Mouse (Mus musculus): ENCODE measurements around the gene Ccdc36. TPM values are rescaled to one million over a fixed set of nuclear protein-coding genes. Genes with fewer than 3 reads are reported as not detected.

Gene Ccdc36
- polyA plus RNA-seq, 1 experiment from 2014 or later = 0.82 TPM

DNA sequence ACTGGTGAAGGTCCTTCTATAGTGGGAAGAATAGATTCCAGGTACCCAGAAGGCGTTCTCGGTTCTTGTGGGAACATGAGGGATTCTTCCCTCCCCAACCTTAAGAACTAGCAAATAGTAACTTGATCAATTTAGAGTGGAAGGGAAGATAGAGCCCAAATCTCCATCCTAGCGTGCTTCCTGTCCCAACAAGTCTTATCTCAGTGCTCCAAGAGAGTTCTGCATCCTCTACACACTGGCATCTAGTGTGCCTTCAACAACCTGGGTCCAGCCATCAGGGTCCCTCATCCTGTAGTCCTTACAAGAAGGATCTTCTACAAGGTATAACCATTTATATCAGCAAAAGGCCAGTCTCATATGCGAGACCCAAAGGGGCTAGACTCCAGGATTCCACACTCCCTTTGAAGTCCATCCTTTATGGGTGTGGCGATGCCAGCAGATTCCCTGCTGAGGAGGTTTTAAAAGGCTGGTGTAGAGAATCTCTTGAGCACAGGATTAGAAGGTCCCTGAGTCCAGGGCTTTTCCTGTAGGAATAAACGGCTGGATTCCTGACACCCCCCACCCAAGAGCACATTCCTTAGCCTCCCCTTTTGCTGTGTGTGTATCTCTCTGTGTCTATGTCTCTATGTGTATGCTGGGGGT, 23.4 kb upstream of the Ccdc36 start:
- H3K36me3 ChIP-seq (ENCODE audit: control insufficient read depth, insufficient read depth, low read length) = peaks cover 4% of the 10 kb centered on the region; the same call in 1 of the 2 replicates
- peaks cover 47% of the 10 kb centered on the region for H3K4me1 ChIP-seq (replicated peaks; ENCODE audit: control insufficient read depth, insufficient read depth, low read length)
- H3K27ac ChIP-seq (ENCODE audit: low read depth, low read length) = peak overlapping the region; percentile 90
- 47% methylated on average over 6 of the region's 6 CpGs for WGBS
- H3K9me3 ChIP-seq (ENCODE audit: control insufficient read depth, low read length) = no peaks in the 10 kb centered on the region
- H3K4me2 ChIP-seq = peak overlapping the region; percentile 98
- H3K4me3 ChIP-seq (ENCODE audit: low read depth, low read length) = peak overlapping the region; percentile 65
- DNase-seq (ENCODE audit: low spot score) (no peak), ATAC-seq (replicated peaks; ENCODE audit: low FRiP score) (no peak; the same call in 1 of the 2 replicates)
- H3K9ac ChIP-seq (ENCODE audit: low read depth, low read length) = peak overlapping the region; percentile 70
- H3K27me3 ChIP-seq (replicated peaks; ENCODE audit: control insufficient read depth, insufficient read depth, low read length) = no peaks in the 10 kb centered on the region

DNA sequence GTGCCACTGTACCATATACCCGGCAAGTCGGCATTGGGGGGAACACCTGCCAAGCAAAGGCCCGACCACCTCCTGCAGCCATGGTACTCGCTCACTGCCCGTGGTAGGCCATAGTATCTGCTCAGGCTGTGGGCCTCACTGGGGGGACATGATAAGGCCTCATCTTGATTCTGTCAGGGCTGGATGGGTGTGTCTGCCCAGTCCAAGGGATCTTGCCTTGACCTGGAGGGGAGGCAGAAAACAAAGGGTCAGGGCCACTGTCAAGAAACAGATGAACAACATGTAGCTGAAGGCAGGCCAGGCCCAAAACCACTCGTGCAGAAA, 22.8 kb upstream of the Ccdc36 start:
- H3K27ac ChIP-seq (ENCODE audit: low read depth, low read length) = peak overlapping the region; percentile 90
- WGBS = 47% methylated on average over 6 of the region's 6 CpGs
- H3K9me3 ChIP-seq (ENCODE audit: control insufficient read depth, low read length) = no peaks in the 10 kb centered on the region
- H3K4me3 ChIP-seq (ENCODE audit: low read depth, low read length) = peak overlapping the region; percentile 65
- H3K27me3 ChIP-seq (replicated peaks; ENCODE audit: control insufficient read depth, insufficient read depth, low read length) = no peaks in the 10 kb centered on the region
- H3K36me3 ChIP-seq (ENCODE audit: control insufficient read depth, insufficient read depth, low read length) = peaks cover 4% of the 10 kb centered on the region; the same call in 1 of the 2 replicates
- H3K9ac ChIP-seq (ENCODE audit: low read depth, low read length) = peak overlapping the region; percentile 70
- ATAC-seq (replicated peaks; ENCODE audit: low FRiP score) (peak; percentile 66), DNase-seq (ENCODE audit: low spot score) (peak; percentile 45)
- peaks cover 46% of the 10 kb centered on the region for H3K4me1 ChIP-seq (replicated peaks; ENCODE audit: control insufficient read depth, insufficient read depth, low read length)
- peak overlapping the region; percentile 98 for H3K4me2 ChIP-seq

DNA sequence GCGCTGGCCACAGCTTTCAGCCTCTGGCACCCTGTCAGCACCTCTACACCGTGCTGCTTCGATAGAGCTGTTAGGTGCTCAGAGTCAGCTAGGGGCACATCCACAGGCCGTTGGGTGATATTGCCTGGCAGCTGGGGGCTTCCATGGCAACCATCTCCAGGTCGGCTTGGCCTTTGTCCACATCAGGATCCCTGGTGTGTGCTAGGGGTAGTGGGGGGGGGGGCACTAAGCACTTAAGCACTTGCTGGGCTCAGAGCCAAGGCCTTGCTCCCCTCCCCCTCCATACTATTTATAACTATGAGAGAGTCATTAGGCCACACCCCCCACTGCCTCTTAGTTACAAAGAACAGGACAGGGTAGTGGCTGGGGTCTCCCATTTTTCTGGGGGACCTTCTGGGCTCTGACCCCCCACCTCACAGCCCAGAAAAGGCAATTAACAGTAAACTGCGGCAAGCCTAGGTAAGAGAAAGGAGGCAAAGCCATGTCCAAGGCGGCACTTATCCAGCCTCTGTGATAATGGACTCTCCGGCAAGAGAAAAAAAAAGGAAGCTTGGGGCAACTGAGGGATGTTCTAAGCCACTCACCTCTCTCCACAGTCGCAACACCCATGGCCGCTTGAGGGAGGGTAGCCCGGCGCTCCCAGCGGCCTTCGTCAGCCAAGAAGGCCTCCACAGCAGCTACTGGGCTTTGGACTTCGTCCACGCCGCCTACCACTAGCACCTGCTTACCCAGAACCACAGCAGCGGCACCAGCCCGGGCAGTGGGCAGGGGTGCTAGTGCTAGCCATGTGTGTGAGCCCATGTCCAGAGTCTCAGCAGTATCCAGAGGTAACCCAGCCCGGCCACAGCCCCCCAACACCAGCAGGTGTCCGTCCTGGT, 22.2 kb upstream of the Ccdc36 start:
- Histone ChIP-seq H3K9ac (ENCODE audit: low read depth, low read length) (peak overlapping the region; percentile 70), H3K9me3 (ENCODE audit: control insufficient read depth, low read length) (no peaks in the 10 kb centered on the region), H3K27ac (ENCODE audit: low read depth, low read length) (peak overlapping the region; percentile 90), H3K36me3 (ENCODE audit: control insufficient read depth, insufficient read depth, low read length) (peaks cover 4% of the 10 kb centered on the region; the same call in 1 of the 2 replicates), H3K4me2 (peak overlapping the region; percentile 98), H3K27me3 (replicated peaks; ENCODE audit: control insufficient read depth, insufficient read depth, low read length) (no peaks in the 10 kb centered on the region), H3K4me1 (replicated peaks; ENCODE audit: control insufficient read depth, insufficient read depth, low read length) (peaks cover 41% of the 10 kb centered on the region), H3K4me3 (ENCODE audit: low read depth, low read length) (peak overlapping the region; percentile 65)
- ATAC-seq (replicated peaks; ENCODE audit: low FRiP score) = peak; percentile 6; the same call in 1 of the 2 replicates
- WGBS = 63% methylated on average over 21 of the region's 21 CpGs
- no peak for DNase-seq (ENCODE audit: low spot score)

DNA sequence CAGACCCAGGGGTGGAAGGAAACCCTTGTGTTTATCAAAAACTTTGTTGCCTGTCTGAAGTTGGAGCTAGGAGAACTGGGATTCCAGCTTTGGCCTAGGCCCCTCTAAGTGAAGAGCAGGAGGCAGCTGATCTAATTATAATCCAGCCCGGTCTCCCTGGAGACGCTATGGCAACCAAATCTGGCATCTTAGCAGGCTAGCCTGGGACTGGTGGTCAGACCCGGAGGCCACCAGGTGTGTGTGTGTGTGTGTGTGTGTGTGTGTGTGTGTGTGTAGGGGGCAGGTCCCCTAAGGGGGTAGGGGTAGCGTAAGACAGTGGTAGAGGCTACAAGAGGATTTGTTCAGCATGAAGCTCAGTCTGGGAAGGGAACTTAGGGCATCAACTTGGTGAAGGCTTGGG, 21.6 kb upstream of the Ccdc36 start:
- H3K9ac ChIP-seq (ENCODE audit: low read depth, low read length) = peak overlapping the region; percentile 70
- peaks cover 4% of the 10 kb centered on the region; the same call in 1 of the 2 replicates for H3K36me3 ChIP-seq (ENCODE audit: control insufficient read depth, insufficient read depth, low read length)
- H3K9me3 ChIP-seq (ENCODE audit: control insufficient read depth, low read length) = no peaks in the 10 kb centered on the region
- H3K4me3 ChIP-seq (ENCODE audit: low read depth, low read length) = peak overlapping the region; percentile 65
- ATAC-seq (replicated peaks; ENCODE audit: low FRiP score) (no peak), DNase-seq (ENCODE audit: low spot score) (no peak)
- no peaks in the 10 kb centered on the region for H3K27me3 ChIP-seq (replicated peaks; ENCODE audit: control insufficient read depth, insufficient read depth, low read length)
- 70% methylated on average over 4 of the region's 4 CpGs for WGBS
- H3K4me1 ChIP-seq (replicated peaks; ENCODE audit: control insufficient read depth, insufficient read depth, low read length) = peaks cover 41% of the 10 kb centered on the region
- H3K4me2 ChIP-seq = peak overlapping the region; percentile 98
- peak overlapping the region; percentile 13; the same call in 1 of the 2 replicates for H3K27ac ChIP-seq (ENCODE audit: low read depth, low read length)

DNA sequence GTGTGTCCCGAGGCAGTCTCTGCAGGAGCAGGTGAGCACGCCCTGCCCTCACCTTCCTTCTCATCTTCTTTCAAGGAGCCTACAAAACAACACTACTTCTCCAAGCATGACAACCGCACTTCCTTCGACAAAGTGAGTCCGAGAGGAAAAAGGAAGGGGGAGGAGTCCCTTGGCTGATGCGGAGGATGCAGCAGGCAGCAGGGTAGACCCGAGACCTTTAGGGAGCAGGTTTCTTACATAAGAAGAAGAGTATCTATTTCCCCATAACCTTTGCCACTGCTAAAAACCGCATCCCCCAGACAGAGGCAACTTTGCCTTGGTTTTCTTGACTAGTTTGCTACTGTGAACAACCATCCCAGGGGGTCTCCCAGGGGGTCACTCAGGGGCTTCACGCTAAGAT, 16.8 kb upstream of the Ccdc36 start:
- Histone ChIP-seq H3K27me3 (replicated peaks; ENCODE audit: control insufficient read depth, insufficient read depth, low read length) (no peaks in the 10 kb centered on the region), H3K9me3 (ENCODE audit: control insufficient read depth, low read length) (no peaks in the 10 kb centered on the region), H3K4me2 (no peak overlapping the region), H3K4me3 (ENCODE audit: low read depth, low read length) (no peak overlapping the region), H3K27ac (ENCODE audit: low read depth, low read length) (no peak overlapping the region), H3K9ac (ENCODE audit: low read depth, low read length) (no peak overlapping the region), H3K4me1 (replicated peaks; ENCODE audit: control insufficient read depth, insufficient read depth, low read length) (peaks cover 8% of the 10 kb centered on the region), H3K36me3 (ENCODE audit: control insufficient read depth, insufficient read depth, low read length) (peaks cover 4% of the 10 kb centered on the region; the same call in 1 of the 2 replicates)
- ATAC-seq (replicated peaks; ENCODE audit: low FRiP score) = no peak
- DNase-seq (ENCODE audit: low spot score) = no peak
- 50% methylated on average over 9 of the region's 9 CpGs for WGBS

DNA sequence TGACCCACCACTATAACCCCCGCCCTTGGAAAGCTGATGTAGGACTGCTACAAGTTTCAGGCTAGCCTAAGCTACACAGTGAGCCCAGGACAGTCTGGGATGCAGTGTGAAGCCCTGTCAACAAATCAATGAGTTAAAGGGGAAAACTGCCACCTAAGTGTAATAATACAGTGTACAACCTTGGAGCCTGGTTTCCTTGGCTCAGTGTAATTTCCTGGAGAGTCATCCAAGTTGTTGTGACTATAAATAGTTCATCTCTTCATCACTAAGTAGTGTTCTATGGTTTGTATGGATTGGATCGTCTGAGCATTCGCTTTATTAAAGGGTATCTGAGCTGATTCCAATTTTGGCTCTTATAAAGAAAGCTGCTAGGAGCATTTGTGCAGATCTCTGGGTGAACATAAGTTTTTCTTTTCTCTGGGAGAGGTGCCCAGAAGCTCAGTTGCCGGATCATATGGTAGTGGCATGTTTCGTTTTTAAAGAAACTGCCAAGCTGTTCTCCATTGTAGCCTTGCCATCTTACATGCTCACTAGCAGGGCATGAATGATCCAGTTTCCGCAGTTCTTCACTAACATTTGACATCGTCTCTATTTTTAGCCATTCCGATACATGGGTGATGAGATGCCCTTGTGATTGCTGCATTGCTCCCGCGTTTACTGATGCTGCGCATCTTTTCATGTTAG, 13.1 kb upstream of the Ccdc36 start:
- H3K4me2 ChIP-seq = no peak overlapping the region
- H3K9ac ChIP-seq (ENCODE audit: low read depth, low read length) = no peak overlapping the region
- 88% methylated on average over 11 of the region's 11 CpGs for WGBS
- ATAC-seq (replicated peaks; ENCODE audit: low FRiP score) = no peak
- H3K27ac ChIP-seq (ENCODE audit: low read depth, low read length) = no peak overlapping the region
- no peaks in the 10 kb centered on the region for H3K36me3 ChIP-seq (ENCODE audit: control insufficient read depth, insufficient read depth, low read length)
- no peak overlapping the region for H3K4me3 ChIP-seq (ENCODE audit: low read depth, low read length)
- no peak for DNase-seq (ENCODE audit: low spot score)
- H3K4me1 ChIP-seq (replicated peaks; ENCODE audit: control insufficient read depth, insufficient read depth, low read length) = no peaks in the 10 kb centered on the region; the same call in 1 of the 2 replicates
- no peaks in the 10 kb centered on the region for H3K9me3 ChIP-seq (ENCODE audit: control insufficient read depth, low read length)
- no peaks in the 10 kb centered on the region for H3K27me3 ChIP-seq (replicated peaks; ENCODE audit: control insufficient read depth, insufficient read depth, low read length)

DNA sequence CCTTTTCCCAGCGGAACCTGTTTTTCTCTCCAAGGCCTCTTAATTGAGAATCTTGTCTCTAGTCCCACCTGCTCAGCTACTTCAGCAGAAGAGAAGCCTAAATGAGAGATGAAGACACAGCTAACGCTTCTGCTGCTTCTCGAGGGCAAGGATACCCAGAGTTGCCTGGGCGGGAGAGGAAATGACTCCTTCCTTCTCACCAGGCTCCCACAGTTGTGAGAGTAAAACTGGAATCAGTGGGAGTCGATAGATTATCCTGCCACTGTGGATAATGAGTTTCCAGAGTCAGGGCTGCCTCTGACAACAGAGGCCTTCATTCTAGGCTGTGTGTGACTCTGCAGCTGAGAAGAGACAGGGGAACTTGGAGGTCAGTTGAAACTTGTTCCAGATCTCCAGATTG, 12.2 kb upstream of the Ccdc36 start:
- no peak overlapping the region for H3K9ac ChIP-seq (ENCODE audit: low read depth, low read length)
- H3K27me3 ChIP-seq (replicated peaks; ENCODE audit: control insufficient read depth, insufficient read depth, low read length) = no peaks in the 10 kb centered on the region
- no peak overlapping the region for H3K4me2 ChIP-seq
- no peak overlapping the region for H3K27ac ChIP-seq (ENCODE audit: low read depth, low read length)
- no peak overlapping the region for H3K4me3 ChIP-seq (ENCODE audit: low read depth, low read length)
- WGBS = 63% methylated on average over 5 of the region's 5 CpGs
- DNase-seq (ENCODE audit: low spot score) (no peak), ATAC-seq (replicated peaks; ENCODE audit: low FRiP score) (no peak)
- H3K4me1 ChIP-seq (replicated peaks; ENCODE audit: control insufficient read depth, insufficient read depth, low read length) = no peaks in the 10 kb centered on the region; the same call in 1 of the 2 replicates
- H3K36me3 ChIP-seq (ENCODE audit: control insufficient read depth, insufficient read depth, low read length) = no peaks in the 10 kb centered on the region
- H3K9me3 ChIP-seq (ENCODE audit: control insufficient read depth, low read length) = no peaks in the 10 kb centered on the region

DNA sequence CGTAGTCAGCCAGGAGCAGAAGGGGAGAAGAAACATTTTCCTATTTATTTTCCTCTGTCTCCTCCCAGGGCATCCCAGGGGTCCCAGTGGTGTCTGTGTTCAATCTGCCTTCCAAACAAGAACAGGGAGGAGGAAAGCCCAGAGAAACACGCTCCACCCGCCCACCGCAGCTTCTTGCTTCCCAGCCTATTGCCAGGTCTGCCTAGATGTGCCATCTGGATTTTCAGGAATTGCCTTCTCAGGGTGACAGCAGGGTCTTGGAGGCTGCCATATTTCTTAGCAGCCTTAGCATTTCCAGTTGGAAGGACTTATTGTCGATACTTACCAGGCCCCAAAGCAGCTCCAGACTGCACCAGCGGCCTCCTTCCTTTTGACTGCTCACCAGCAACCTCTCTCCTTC, 10.9 kb upstream of the Ccdc36 start:
- Histone ChIP-seq H3K4me3 (ENCODE audit: low read depth, low read length) (no peak overlapping the region), H3K4me1 (replicated peaks; ENCODE audit: control insufficient read depth, insufficient read depth, low read length) (no peaks in the 10 kb centered on the region), H3K27ac (ENCODE audit: low read depth, low read length) (no peak overlapping the region), H3K9me3 (ENCODE audit: control insufficient read depth, low read length) (no peaks in the 10 kb centered on the region), H3K27me3 (replicated peaks; ENCODE audit: control insufficient read depth, insufficient read depth, low read length) (no peaks in the 10 kb centered on the region), H3K36me3 (ENCODE audit: control insufficient read depth, insufficient read depth, low read length) (no peaks in the 10 kb centered on the region), H3K4me2 (no peak overlapping the region), H3K9ac (ENCODE audit: low read depth, low read length) (no peak overlapping the region)
- 84% methylated on average over 6 of the region's 6 CpGs for WGBS
- no peak for DNase-seq (ENCODE audit: low spot score)
- ATAC-seq (replicated peaks; ENCODE audit: low FRiP score) = no peak

All from liver, embryonic 11.5 days (tissue).